Mouse (Mus musculus): ENCODE measurements around the gene Rbp1.

The Rbp1 gene

DNA sequence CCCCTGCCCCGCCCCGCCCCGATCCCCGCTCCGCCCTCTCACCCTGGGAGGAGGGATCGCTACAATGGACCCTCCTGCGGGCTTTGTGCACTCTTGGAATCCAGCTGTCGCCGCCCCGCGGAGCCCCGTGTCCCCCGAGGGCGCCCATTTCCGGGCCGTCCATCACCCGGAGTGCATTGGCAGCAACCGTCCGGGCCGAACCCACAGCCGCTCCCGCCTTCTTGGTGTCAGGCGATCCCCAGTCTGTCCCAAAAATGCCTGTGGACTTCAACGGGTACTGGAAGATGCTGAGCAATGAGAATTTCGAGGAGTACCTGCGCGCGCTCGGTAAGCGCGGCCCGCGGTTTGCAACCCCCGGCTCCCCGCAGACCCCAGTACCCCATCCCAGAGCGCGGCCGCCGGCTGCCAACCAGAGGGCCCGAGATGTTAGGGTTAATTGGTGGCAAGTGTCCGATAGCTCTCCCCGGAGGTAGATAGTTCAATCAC lies 2.0 kb downstream of the Rbp1 start:
- 1% methylated on average over 40 of the region's 42 CpGs for WGBS

DNA sequence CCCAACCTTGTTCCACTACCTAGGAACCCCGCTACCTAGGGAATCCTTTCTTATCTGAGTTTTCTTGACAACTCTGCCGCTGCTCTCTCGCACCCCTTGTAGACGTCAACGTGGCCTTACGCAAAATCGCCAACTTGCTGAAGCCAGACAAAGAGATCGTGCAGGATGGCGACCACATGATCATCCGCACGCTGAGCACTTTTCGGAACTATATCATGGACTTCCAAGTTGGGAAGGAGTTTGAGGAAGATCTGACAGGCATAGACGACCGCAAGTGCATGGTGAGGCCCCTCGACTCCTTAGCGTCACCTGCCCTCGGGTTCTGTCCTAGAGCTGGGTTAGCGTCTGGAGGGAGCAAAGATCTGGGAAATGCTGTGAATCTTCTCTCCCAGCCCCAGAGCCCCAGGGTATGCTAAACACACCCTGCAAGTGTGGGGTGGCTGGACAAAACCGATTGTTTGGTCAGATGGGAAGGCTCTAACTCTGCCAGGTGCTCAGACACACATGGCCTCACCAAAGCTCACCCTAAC lies 2.7 kb downstream of the Rbp1 start:
- 50% methylated on average over 19 of the region's 19 CpGs for WGBS

DNA sequence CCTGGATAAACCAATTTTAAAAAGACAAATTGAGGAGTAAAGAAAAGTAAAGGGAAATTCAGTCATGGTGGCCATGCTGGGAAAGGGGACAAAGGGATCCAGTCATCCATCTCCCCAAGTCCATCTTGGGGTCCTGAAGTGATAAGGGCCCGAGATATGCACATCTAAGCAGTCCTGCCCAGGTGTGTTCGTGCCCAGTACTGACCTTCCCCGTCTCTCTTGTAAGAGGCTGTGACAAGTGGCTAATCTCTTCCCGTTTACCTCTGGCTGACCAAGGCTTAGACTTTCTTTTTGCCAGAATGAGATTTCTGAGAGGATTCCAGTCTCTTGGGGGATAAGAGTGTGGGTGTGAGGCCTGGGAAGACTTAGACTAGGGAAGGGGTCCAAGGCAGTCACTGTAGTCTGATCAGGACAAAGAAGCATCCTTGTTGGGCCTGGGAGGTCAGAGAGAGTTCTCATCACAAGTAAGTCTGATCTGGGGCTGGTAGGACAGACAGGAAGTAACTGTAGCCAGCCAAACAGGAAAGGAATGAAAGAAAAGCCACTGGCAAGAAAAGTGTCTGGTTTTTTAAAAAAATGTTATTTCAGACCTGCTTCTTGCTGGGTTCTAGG lies 5.3 kb downstream of the Rbp1 start:
- 86% methylated on average over 4 of the region's 4 CpGs for WGBS

DNA sequence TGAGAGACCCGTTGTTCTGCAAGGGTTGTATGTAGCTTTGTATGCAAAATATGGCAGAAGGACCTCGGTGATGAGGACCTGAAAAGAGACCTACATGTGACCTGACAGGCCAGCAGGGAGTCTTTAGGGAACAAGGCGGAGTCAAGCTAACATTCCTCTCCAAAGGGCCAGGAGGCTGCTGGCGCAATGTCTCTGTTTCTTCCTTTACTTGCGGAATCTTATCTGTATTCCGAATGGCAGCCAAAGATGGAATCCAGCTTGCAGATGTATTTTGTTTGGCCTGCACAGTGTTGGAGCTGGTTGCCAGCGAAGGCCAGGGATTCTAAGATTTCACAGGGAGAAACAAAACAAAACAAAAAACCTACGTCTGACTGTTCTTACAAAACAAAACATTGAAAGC lies 6.0 kb downstream of the Rbp1 start:
- WGBS: 60% methylated on average over 8 of the region's 8 CpGs

DNA sequence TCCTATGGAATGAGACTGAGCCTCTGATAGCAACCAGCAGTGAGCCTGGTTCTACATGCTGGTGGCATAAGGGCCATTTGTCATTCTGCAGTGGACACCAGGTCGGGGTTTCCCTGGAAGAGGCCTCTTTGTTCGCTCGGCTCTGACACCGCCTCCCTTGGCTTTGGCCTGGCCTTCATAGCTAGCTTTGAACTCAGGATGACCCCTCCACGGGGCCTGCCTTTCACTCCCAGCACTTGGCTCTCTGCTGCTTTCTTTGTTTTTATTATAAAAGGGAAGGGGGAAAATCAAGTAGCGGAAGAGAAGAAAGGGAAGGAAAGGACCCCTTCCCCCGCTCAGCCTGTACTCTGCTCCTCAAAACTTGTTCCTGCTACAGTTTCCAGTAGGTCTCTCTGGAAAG lies 7.0 kb downstream of the Rbp1 start:
- WGBS: 54% methylated on average over 7 of the region's 7 CpGs

DNA sequence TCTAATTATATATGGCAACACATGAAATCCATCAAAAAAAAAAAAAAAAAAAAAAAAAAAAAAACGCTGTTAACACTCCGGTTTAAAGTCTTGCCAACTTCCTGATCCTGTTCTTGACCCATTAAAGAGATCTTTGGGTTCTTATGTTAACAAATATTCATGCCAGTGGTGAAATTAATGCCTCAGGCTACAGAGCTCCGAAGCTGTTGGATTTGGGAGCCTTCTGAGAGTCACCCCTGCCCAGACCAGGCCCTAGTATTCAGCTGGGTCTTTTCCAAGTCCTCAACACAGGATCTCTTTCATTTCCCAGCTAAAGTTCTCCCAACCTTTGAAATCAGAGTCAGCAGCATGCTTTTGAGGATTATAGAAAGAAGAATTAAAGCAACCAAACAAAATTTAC lies 7.8 kb downstream of the Rbp1 start:
- 58% methylated on average over 3 of the region's 3 CpGs for WGBS

DNA sequence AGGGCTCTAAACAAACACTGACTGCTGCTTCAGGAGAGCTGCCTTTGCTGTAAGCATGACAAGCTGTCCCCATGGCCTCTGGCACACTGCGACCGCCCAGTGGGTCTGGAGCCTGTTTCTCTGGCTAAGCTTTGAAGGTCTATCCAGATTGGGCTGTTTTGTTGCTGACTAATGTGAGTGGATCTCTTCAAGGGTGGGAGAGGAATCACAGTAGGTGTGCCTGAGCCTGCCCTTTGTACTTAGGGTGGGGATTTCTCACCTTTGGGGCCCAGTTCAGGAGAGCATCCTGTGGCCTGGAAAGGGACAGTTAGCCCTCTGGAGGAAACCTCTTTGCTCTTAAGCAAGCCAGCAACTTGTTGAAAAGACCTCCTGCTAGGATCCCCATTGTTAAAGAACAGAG lies 10.3 kb downstream of the Rbp1 start:
- WGBS: 79% methylated on average over 2 of the region's 2 CpGs

DNA sequence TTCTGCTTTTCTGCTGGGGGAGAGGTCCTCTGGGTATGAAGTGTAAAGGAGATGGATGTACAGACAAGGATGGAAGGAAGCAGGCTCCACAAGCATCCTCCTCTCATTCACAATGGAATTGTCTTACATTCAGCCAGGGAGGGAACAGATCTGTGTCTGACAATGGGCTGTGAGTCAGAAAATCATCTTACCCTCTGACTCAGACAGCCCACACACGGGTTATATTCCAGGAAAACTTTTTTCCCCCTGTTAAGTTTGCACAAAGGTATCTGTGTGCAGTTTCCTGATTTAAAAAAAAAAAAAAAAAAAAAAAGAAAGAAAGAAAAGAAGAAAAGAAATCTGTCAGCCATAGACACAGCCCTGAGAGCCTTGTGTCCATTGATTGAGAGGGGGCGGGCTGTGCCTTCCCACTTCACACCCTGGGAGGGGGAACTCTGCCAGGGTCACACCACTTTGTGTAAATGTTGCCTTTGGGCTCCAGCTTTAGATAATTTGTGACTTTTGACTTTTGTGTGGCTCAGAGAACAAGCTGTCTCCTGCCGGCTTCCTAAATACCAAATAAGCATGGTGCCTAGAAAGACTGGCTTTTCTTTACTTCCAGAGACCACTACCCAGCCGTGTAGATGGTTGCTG lies 11.3 kb downstream of the Rbp1 start:
- WGBS: 55% methylated on average over 4 of the region's 4 CpGs

DNA sequence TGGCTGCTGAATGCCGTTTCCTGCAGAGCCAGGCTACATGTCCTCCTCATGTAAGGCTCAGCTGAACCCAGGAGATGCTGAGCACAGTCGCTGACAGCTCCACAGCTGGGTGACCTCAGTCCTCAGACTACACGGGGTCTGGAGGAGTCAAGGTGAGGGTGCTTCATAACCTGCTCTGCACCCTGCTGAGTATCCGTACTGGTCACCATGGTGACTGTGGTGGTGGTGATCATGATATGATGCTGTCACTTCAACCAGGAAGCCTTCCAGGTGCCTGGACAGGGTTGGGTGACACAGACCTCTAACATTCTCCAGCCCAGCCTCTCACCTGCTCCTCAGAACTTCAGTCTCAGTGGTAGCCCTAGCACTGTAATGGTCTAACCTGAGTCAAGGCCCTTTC lies 15.1 kb downstream of the Rbp1 start:
- 88% methylated on average over 4 of the region's 4 CpGs for WGBS

DNA sequence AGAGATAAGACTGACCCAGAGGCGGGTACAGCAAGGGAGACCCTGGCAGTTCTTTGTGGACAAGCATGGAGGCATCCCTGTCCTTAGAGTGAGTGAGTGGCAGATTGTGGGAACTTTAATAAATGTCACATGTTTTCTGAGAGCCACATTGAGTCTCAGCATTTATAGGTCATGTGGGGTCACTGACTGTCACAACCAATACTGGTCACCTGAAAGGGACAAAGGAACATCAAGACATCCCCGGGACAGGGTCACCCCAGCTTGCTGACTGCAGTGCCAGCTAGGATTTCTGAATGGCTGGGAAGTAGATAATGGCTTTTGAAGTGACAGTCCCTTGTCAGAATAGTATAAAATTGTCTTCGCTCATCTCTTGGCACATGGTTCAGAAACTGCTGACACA lies 16.3 kb downstream of the Rbp1 start:
- 92% methylated on average over 3 of the region's 3 CpGs for WGBS

DNA sequence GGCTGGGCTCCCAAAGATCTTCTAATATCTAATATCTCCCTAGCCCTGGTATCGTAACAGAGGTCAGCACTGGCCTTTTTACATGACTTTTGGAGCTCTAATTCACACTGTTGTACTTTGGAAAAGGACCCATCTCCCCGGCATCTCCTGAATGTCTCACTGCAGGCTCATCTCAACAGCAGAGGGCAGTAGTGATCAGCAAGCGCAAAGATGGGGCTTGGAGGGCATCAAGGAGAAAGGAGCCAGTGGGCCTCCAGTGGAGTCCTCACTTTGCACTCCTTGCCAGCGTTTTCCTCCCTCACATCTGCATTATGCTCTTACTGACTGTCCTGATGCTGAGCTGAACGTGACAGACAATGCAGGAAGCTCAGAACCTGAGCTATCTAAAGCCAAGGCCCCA lies 19.9 kb downstream of the Rbp1 start:
- WGBS: 42% methylated on average over 5 of the region's 5 CpGs

DNA sequence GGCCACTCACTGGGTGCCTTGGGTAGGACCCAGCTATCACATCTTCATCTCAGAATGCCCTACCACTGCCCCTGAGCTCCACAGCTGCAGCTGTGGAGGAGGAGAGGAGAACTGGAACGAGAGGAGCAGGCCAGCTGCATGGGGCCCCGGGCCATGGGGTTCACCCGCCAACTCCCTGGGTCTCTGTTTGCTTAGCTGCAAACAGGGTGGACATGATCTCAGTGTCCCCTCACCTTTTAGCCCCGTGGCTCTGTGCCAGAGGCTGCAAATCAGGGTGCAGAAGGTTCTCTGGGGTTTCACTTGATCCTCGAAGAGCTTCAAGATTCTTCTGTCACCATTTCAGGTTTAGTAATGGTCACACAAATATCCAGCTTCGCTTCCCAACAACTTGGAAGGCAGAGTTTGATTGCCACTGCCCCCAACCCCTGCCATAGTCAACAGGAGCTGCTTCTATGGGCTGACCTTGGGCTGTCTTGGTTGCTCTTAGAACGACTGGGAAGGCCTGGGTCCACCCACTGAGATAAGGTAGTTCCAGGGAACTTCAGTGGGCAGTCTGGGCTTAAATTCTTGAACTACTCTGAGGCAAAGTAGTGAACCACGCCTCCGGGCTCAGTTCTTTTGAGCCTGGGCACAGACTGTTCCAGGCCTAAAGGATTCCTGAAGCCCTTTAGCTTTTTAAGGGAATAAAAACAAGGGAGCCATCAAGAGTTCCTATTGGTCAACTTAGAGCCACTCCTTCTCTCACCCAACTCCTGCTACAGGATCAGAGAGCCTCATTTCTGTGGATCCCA lies 22.8 kb downstream of the Rbp1 start:
- 90% methylated on average over 9 of the region's 9 CpGs for WGBS

DNA sequence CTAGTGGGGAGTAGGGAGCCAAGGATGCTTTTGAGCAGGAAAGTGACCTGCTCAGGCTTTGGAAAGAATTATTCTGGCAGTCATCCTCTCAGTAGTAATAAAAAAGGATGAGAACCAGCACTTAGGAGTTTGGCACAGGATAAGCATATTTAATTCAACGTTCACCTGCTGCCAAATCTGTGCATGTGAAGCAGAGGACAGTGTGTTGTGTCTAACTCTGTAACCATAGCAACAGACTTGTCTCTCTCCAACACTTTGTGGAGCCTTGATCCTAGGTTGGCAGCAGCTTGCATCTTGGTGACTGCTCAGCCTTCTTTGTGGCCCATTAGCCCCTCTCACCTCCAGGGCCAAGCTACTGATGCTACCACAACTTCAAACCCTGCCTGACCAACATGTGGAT lies 28.2 kb downstream of the Rbp1 start:
- WGBS: 13% methylated on average over 1 of the region's 1 CpGs

DNA sequence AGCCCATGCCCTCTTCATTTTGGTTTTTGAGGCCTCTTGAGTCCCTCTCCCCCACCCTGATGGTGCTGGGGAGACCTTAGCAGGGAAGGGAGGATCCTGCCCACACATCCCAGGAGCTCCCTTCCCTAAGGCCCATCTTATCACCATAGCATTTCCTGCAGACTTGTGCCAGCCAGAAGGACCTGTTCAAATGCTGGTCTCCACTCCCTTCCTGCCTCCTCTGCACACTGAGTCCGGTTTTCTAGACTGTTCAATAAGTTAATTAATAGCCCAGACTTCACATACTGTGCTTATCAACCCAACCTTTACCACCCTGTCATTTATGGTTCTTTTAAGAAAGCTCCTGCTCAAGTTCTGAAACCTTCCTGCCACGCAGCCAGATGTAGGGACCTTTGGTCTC lies 43.9 kb downstream of the Rbp1 start:
- 80% methylated on average over 2 of the region's 2 CpGs for WGBS

DNA sequence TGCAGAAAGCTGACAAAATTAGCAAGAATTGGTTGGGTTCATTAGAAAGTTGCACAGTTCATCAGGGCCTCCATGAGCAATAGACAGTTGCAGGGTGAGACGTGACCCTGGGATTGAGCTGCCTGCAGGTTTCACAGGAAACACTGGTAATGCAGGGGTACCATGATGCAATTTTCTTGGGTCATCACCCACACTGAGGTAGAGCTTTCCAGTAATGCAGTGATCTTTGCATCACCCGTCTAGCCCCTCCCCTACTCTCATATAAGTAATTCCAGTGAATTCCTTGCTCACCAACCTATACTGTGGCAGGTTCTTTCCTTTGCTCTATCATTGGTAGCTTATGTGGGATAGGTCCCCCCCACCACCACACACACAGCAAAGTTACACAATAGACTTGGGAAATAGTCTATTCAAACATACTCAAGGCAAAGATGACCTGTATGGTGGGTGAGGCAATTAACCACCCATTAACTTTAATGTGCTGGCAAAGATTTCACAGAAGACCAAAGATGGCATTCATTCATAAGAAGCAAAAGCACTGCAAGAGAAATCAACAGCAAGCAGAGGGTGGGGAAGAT lies 57.5 kb downstream of the Rbp1 start:
- 91% methylated on average over 2 of the region's 2 CpGs for whole genome bisulfite sequencing

DNA sequence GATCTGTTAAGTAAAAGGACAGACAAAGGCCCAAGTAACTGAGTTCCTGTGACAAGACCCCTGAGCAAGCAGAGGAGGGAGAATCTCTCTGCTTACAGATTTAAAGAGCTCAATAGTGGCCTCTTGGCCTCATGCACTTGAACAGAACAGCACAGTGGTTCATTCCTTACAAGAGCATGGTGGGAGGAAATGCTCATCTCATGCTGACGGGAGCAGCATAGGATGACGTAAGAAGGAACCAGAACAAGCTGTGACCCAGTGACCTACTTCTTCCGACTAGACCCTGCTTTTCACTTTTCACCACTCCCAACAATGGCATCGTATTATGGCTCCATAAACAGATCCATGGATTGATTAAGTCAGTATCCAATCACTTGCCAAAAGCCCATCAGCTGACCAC lies 59.5 kb downstream of the Rbp1 start:
- 59% methylated on average over 4 of the region's 4 CpGs for whole genome bisulfite sequencing

DNA sequence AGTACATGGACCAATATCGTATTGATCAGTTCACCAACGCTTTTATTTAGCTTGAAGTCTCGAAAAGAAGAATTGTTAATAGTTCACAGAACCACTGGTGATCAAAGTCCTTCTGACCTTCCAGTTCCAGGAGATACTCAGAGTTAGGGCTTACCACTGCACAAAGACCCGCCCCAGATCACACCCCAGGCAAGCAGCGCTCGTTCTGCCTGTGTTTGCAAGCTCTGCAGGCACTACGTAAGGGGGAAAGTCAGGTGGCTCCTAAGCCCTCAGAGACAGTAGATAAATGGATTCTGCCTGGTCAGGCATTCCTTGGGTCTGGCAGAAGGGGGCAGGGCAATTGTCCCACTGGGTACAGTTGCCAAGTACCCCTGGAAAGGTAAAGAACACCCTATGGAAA lies 62.3 kb downstream of the Rbp1 start:
- 93% methylated on average over 7 of the region's 7 CpGs for WGBS

DNA sequence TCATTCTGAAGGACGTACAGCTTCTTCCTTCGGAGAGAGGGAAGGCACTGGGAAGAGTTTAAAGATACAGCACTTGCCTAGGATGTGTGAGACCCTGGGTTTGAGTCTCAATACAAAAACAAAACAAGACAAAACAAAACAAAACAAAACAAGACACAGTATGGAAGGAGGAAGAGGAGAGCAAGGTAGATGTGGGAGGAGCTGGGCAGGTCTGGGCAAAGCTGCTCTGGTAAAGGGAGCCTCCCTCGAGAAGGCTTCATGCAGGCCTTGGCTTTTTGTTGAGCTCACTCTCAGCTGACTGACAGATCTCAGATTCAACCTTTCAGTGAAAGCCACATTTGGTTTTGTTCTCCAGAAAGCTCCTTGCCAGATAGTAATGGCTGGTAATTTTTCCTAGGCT lies 63.1 kb downstream of the Rbp1 start, which contains the start of gene Rbp2:
Gene Rbp2 (plus strand): TSS at position 301 of the 400 bp plus-strand sequence.
- WGBS: 92% methylated on average over 3 of the region's 3 CpGs

DNA sequence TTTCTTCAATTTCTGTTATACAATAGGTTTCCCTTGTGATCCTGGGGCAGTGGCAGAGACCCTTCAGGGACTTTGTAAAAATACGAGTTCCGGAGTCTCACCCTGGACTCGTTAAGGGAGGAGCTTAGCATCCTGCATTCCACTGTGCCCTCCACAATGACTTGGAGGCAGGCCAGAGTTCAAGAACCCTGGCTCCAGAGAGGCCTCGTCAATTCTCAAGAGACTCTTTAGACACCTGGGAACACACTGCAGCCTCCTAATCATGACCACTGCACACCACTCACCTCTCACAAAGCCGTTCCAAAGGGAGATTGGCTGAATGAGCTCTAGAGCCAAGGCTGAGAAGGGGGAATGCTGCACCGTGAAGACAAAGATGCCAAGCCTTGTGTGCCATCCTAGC lies 64.5 kb downstream of the Rbp1 start:
- 71% methylated on average over 6 of the region's 6 CpGs for WGBS

DNA sequence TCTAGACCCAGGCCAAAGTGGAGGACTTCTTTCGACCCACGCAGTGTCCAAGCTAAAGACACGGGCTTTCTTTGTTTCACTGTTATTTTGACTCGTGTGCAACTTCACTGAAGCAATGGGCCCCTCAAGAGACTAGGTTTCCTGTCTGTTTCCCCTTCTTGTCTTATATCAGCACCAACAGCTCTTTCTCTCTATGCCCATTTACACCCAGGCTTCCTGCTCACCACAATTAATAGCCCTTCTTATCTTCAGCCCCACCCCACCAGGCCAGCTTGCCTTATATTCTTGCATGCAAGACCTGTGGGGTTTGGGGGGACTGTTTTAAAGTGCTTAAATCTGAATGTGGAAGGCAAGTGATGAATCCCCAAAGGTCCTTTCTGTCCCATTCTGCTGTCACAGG lies 66.8 kb downstream of the Rbp1 start:
- 67% methylated on average over 4 of the region's 4 CpGs for WGBS

DNA sequence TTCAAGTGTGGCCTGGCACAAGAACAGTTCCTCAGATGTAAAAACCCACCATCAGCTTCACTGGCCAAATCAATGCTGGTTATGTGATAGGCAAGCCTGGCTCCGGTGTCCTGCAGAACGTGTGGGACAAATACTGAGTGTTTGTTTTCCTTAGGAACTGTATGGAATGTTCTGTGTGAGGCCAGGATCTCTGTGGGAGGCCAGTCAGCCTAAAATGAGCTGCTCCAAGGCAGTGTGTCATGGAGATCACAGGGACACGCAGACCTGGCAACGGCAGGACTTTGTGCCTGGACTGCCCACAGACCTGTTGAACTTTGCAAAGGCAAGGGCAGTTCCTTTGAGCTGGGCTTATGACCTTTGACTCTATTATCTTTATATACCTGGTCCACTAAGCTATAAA lies 67.4 kb downstream of the Rbp1 start:
- WGBS: 62% methylated on average over 4 of the region's 4 CpGs

DNA sequence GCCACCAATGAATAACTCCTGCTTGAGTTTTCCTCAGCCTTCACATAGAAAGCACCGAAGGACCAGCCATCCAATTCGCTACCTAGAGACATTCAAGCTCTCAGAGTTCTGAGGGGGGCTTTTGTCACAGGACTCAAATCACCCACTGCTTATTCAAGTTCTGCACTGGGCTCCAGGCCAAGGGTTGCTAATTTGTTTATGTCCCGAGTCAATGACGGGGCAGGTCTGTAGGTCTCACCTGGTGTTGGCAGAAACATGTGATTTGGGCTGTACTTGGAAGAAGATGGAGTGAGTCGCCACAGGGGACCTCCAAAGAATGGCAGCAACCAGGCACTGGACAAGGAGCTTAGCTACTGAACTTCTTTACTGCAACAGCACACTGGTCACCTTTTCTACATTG lies 68.3 kb downstream of the Rbp1 start:
- 66% methylated on average over 5 of the region's 5 CpGs for WGBS

Measured in cerebral cortex, adult 2 months (tissue).